Mouse (Mus musculus): ENCODE data around the gene Clstn3. TPM values are rescaled to one million over a fixed set of nuclear protein-coding genes. Genes with fewer than 3 reads are reported as not detected.
"Not testable (repeated sequence)": the region's sequence is repeated elsewhere in the genome, so short reads cannot be mapped to it uniquely, and the experiment has no call there.

Gene Clstn3
- polyA plus RNA-seq (2012) = 0.31 and 0.68 TPM in 2 replicates

GRCm38 (mm10) chr6:124464305-124465271, at the start of gene Clstn3:
Clstn3 (minus strand) TSS chr6:124464794.
- Histone ChIP-seq H3K4me3 (replicated peaks) (peak within 1 kb of the TSS; percentile 62), H3K9me3 (ENCODE audit: control insufficient read depth, low read length) (no peaks in the 10 kb centered on the region), H3K27me3 (ENCODE audit: control insufficient read depth) (peaks cover 13% of the 10 kb centered on the region), H3K4me1 (ENCODE audit: control insufficient read depth) (peaks cover 20% of the 10 kb centered on the region), H3K36me3 (ENCODE audit: control insufficient read depth) (no peaks in the 10 kb centered on the region)
- TF ChIP-seq TAL1 (IDR thresholded peaks at IDR 0.05; ENCODE audit: low read length) = no peak
- TF ChIP-seq GATA1 (IDR thresholded peaks at IDR 0.05; ENCODE audit: low read length) = no peak

- Histone ChIP-seq H3K4me1 (ENCODE audit: control insufficient read depth) (no peaks in the 10 kb centered on the region), H3K27me3 (ENCODE audit: control insufficient read depth) (no peaks in the 10 kb centered on the region), H3K36me3 (ENCODE audit: control insufficient read depth) (no peaks in the 10 kb centered on the region; the same call in 1 of the 2 replicates), H3K9me3 (ENCODE audit: control insufficient read depth, low read length) (no peaks in the 10 kb centered on the region), H3K4me3 (replicated peaks) (no peak within 1 kb of the TSS)
- TF ChIP-seq TAL1 (IDR thresholded peaks at IDR 0.05; ENCODE audit: low read length) (no peak), GATA1 (IDR thresholded peaks at IDR 0.05; ENCODE audit: low read length) (no peak)
Measured at GRCm38 (mm10) chr6:124512355-124512836, 47.8 kb upstream of the Clstn3 start, which contains the start of gene C1ra. C1ra (plus strand) TSS chr6:124512405.

GRCm38 (mm10) chr6:124511936-124512335, 47.3 kb upstream of the Clstn3 start:
- H3K36me3 ChIP-seq (ENCODE audit: control insufficient read depth) = no peaks in the 10 kb centered on the region; the same call in 1 of the 2 replicates
- no peaks in the 10 kb centered on the region for H3K9me3 ChIP-seq (ENCODE audit: control insufficient read depth, low read length)
- no peaks in the 10 kb centered on the region for H3K27me3 ChIP-seq (ENCODE audit: control insufficient read depth)
- H3K4me1 ChIP-seq (ENCODE audit: control insufficient read depth) = no peaks in the 10 kb centered on the region
- H3K4me3 ChIP-seq (replicated peaks) = no peak overlapping the region
- TF ChIP-seq TAL1 (IDR thresholded peaks at IDR 0.05; ENCODE audit: low read length) = no peak
- no peak for TF ChIP-seq GATA1 (IDR thresholded peaks at IDR 0.05; ENCODE audit: low read length)

GRCm38 (mm10) chr6:124509192-124509591, 44.6 kb upstream of the Clstn3 start:
- not testable (repeated sequence) for H3K4me1 ChIP-seq (ENCODE audit: control insufficient read depth); H3K27me3 ChIP-seq (ENCODE audit: control insufficient read depth); H3K36me3 ChIP-seq (ENCODE audit: control insufficient read depth); H3K4me3 ChIP-seq (replicated peaks); H3K9me3 ChIP-seq (ENCODE audit: control insufficient read depth, low read length)

- Histone ChIP-seq H3K4me3 (replicated peaks) (no peak overlapping the region), H3K9me3 (ENCODE audit: control insufficient read depth, low read length) (no peaks in the 10 kb centered on the region), H3K36me3 (ENCODE audit: control insufficient read depth) (no peaks in the 10 kb centered on the region; the same call in 1 of the 2 replicates), H3K27me3 (ENCODE audit: control insufficient read depth) (no peaks in the 10 kb centered on the region), H3K4me1 (ENCODE audit: control insufficient read depth) (no peaks in the 10 kb centered on the region)
- TF ChIP-seq GATA1 (IDR thresholded peaks at IDR 0.05; ENCODE audit: low read length) = no peak
- no peak for TF ChIP-seq TAL1 (IDR thresholded peaks at IDR 0.05; ENCODE audit: low read length)
Measured at GRCm38 (mm10) chr6:124508292-124508691, 43.7 kb upstream of the Clstn3 start.

GRCm38 (mm10) chr6:124506991-124507390, 42.4 kb upstream of the Clstn3 start:
- H3K9me3 ChIP-seq (ENCODE audit: control insufficient read depth, low read length) = no peaks in the 10 kb centered on the region
- TF ChIP-seq TAL1 (IDR thresholded peaks at IDR 0.05; ENCODE audit: low read length) (no peak), GATA1 (IDR thresholded peaks at IDR 0.05; ENCODE audit: low read length) (no peak)
- H3K4me1 ChIP-seq (ENCODE audit: control insufficient read depth) = no peaks in the 10 kb centered on the region
- H3K36me3 ChIP-seq (ENCODE audit: control insufficient read depth) = no peaks in the 10 kb centered on the region; the same call in 1 of the 2 replicates
- no peaks in the 10 kb centered on the region for H3K27me3 ChIP-seq (ENCODE audit: control insufficient read depth)
- no peak overlapping the region for H3K4me3 ChIP-seq (replicated peaks)

- no peaks in the 10 kb centered on the region for H3K4me1 ChIP-seq (ENCODE audit: control insufficient read depth)
- H3K9me3 ChIP-seq (ENCODE audit: control insufficient read depth, low read length) = no peaks in the 10 kb centered on the region
- H3K27me3 ChIP-seq (ENCODE audit: control insufficient read depth) = no peaks in the 10 kb centered on the region
- TF ChIP-seq TAL1 (IDR thresholded peaks at IDR 0.05; ENCODE audit: low read length) (no peak), GATA1 (IDR thresholded peaks at IDR 0.05; ENCODE audit: low read length) (no peak)
- no peak overlapping the region for H3K4me3 ChIP-seq (replicated peaks)
- H3K36me3 ChIP-seq (ENCODE audit: control insufficient read depth) = no peaks in the 10 kb centered on the region; the same call in 1 of the 2 replicates
Measured at GRCm38 (mm10) chr6:124505028-124505427, 40.4 kb upstream of the Clstn3 start.

GRCm38 (mm10) chr6:124502021-124502420, 37.4 kb upstream of the Clstn3 start:
- Histone ChIP-seq H3K4me1 (ENCODE audit: control insufficient read depth) (no peaks in the 10 kb centered on the region), H3K4me3 (replicated peaks) (no peak overlapping the region), H3K36me3 (ENCODE audit: control insufficient read depth) (no peaks in the 10 kb centered on the region; the same call in 1 of the 2 replicates), H3K27me3 (ENCODE audit: control insufficient read depth) (no peaks in the 10 kb centered on the region), H3K9me3 (ENCODE audit: control insufficient read depth, low read length) (no peaks in the 10 kb centered on the region)
- no peak for TF ChIP-seq TAL1 (IDR thresholded peaks at IDR 0.05; ENCODE audit: low read length)
- no peak for TF ChIP-seq GATA1 (IDR thresholded peaks at IDR 0.05; ENCODE audit: low read length)

- no peaks in the 10 kb centered on the region for H3K4me1 ChIP-seq (ENCODE audit: control insufficient read depth)
- no peak overlapping the region for H3K4me3 ChIP-seq (replicated peaks)
- no peaks in the 10 kb centered on the region for H3K27me3 ChIP-seq (ENCODE audit: control insufficient read depth)
- no peaks in the 10 kb centered on the region; the same call in 1 of the 2 replicates for H3K36me3 ChIP-seq (ENCODE audit: control insufficient read depth)
- no peak for TF ChIP-seq GATA1 (IDR thresholded peaks at IDR 0.05; ENCODE audit: low read length)
- TF ChIP-seq TAL1 (IDR thresholded peaks at IDR 0.05; ENCODE audit: low read length) = no peak
- H3K9me3 ChIP-seq (ENCODE audit: control insufficient read depth, low read length) = no peaks in the 10 kb centered on the region
Measured at GRCm38 (mm10) chr6:124501473-124501872, 36.9 kb upstream of the Clstn3 start.
